Mouse (Mus musculus) myocyte (in vitro differentiated cells): ENCODE measurements around the gene Bcas3.

Source experiments
- CEBPB ChIP-seq: IDR thresholded peaks from 2 replicates; pipeline ENCODE4 v1.6.1; 2011; ENCODE audit warnings: mild to moderate bottlenecking, moderate library complexity; ENCODE audit not compliant: poor library complexity, insufficient read depth, severe bottlenecking
- E2F4 ChIP-seq: IDR thresholded peaks from one replicate; pipeline ENCODE4 v1.6.1; 2011; ENCODE audit warnings: mild to moderate bottlenecking, control low read depth, moderate library complexity; ENCODE audit not compliant: insufficient read depth
- MAX ChIP-seq: IDR thresholded peaks from one replicate; pipeline ENCODE4 v1.6.1; 2011; ENCODE audit warnings: low read depth, mild to moderate bottlenecking, control low read depth
- MYOD1 ChIP-seq, 3 experiments: IDR thresholded peaks; one replicate each; pipeline ENCODE4 v1.6.1; 2011; ENCODE audit warnings: control low read depth in 2 of 3, low read depth in 2 of 3, mild to moderate bottlenecking in 2 of 3, moderate library complexity in 1 of 3; ENCODE audit not compliant: insufficient read length in 2 of 3, control insufficient read depth in 1 of 3
- MYOG ChIP-seq, 3 experiments: IDR thresholded peaks; one replicate each; pipeline ENCODE4 v1.6.1; 2011; ENCODE audit warnings: control low read depth in 2 of 3, low read depth in 2 of 3, mild to moderate bottlenecking in 2 of 3; ENCODE audit not compliant: insufficient read length in 2 of 3, control insufficient read depth in 1 of 3, insufficient read depth in 1 of 3
- POLR2A ChIP-seq: IDR thresholded peaks from one replicate; pipeline ENCODE4 v1.6.1; 2011; ENCODE audit warnings: low read depth, mild to moderate bottlenecking, control low read depth, moderate library complexity; ENCODE audit not compliant: insufficient read length
- POLR2AphosphoS2 ChIP-seq: IDR thresholded peaks from one replicate; pipeline ENCODE4 v1.6.1; 2011; ENCODE audit warnings: low read depth, control low read depth; ENCODE audit not compliant: insufficient read length
- REST ChIP-seq: IDR thresholded peaks from one replicate; pipeline ENCODE4 v1.6.1; 2011; ENCODE audit warnings: mild to moderate bottlenecking, control low read depth, moderate library complexity; ENCODE audit not compliant: insufficient read depth, insufficient read length
- SRF ChIP-seq: IDR thresholded peaks from one replicate; pipeline ENCODE4 v1.6.1; 2011; ENCODE audit warnings: low read depth; ENCODE audit not compliant: control insufficient read depth, insufficient read length
- TCF3 ChIP-seq: IDR thresholded peaks from one replicate; pipeline ENCODE4 v1.6.1; 2011; ENCODE audit warnings: low read depth, control low read depth; ENCODE audit not compliant: insufficient read length
- USF1 ChIP-seq: IDR thresholded peaks from one replicate; pipeline ENCODE4 v1.6.1; 2011; ENCODE audit warnings: low read depth, mild to moderate bottlenecking, control low read depth, moderate library complexity

DNA sequence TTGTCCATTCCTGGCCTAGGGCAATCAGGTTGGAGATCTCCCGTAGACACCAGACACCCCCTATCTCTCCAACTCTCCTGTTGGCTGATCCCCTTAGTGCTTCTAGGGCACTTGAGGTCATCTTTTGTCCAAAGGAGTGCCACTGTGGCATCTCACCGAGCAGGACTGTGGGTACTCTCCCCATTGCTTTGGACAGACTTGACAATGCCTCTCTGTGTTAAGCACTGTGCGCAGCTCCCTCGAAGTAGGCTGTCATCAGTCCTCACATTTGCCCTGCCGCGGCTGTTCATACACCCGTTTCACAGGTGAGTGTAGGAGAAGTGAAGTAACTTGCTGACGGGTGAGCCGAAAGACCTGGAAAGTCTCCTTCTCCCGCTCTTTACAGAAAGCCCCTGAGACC, 366.1 kb downstream of the Bcas3 start:
- TF ChIP-seq POLR2A, result no peak
- no peak for TF ChIP-seq E2F4
- TF ChIP-seq CEBPB, result no peak
- TF ChIP-seq SRF, result no peak
- no peak for TF ChIP-seq USF1
- TF ChIP-seq MAX, result no peak
- no peak for TF ChIP-seq TCF3
- TF ChIP-seq MYOG (IDR thresholded peaks at IDR 0.05; ENCODE audit: control insufficient read depth in 1 of 3, insufficient read depth in 1 of 3, insufficient read length in 2 of 3, low read depth in 2 of 3), result no peak
- TF ChIP-seq POLR2AphosphoS2, result no peak
- TF ChIP-seq MYOD1 (IDR thresholded peaks at IDR 0.05; ENCODE audit: control insufficient read depth in 1 of 3, insufficient read length in 2 of 3, low read depth in 2 of 3), result no peak
- no peak for TF ChIP-seq REST
